Mouse (Mus musculus): ENCODE measurements around the gene Dnah2. TPM values are rescaled to one million over a fixed set of nuclear protein-coding genes. Genes with fewer than 3 reads are reported as not detected.
A peak's percentile ranks its signal among the peaks of the same experiment; 100 is the strongest.

The Dnah2 gene
- polyA plus RNA-seq, 1 experiment from 2014 or later, result 0.90 TPM

GRCm38 (mm10) chr11:69377766-69378165, 171.1 kb downstream of the Dnah2 start:
- Histone ChIP-seq H3K27ac (ENCODE audit: low read length) (no peak overlapping the region), H3K9ac (replicated peaks; ENCODE audit: low read length) (no peak overlapping the region), H3K36me3 (ENCODE audit: insufficient read depth, low read length) (peaks cover 23% of the 10 kb centered on the region), H3K4me2 (replicated peaks; ENCODE audit: low read depth, low read length) (no peak overlapping the region), H3K9me3 (ENCODE audit: low read length) (no peaks in the 10 kb centered on the region), H3K27me3 (ENCODE audit: insufficient read depth, low read length) (no peaks in the 10 kb centered on the region), H3K4me1 (ENCODE audit: insufficient read depth, low read length) (peaks cover 2% of the 10 kb centered on the region; the same call in 1 of the 2 replicates), H3K4me3 (ENCODE audit: low read length) (no peak overlapping the region)
- 77% methylated on average over 3 of the region's 3 CpGs for WGBS
- peak; percentile 71 for ATAC-seq (ENCODE audit: low FRiP score, low TSS enrichment)

GRCm38 (mm10) chr11:69375646-69376045, 173.3 kb downstream of the Dnah2 start:
- no peak overlapping the region for H3K9ac ChIP-seq (replicated peaks; ENCODE audit: low read length)
- ATAC-seq (ENCODE audit: low FRiP score, low TSS enrichment), result no peak
- H3K36me3 ChIP-seq (ENCODE audit: insufficient read depth, low read length), result peaks cover 25% of the 10 kb centered on the region
- peaks cover 22% of the 10 kb centered on the region for H3K4me1 ChIP-seq (ENCODE audit: insufficient read depth, low read length)
- H3K27me3 ChIP-seq (ENCODE audit: insufficient read depth, low read length), result no peaks in the 10 kb centered on the region
- 93% methylated on average over 4 of the region's 4 CpGs for WGBS
- no peak overlapping the region for H3K4me3 ChIP-seq (ENCODE audit: low read length)
- H3K27ac ChIP-seq (ENCODE audit: low read length), result no peak overlapping the region
- no peak overlapping the region for H3K4me2 ChIP-seq (replicated peaks; ENCODE audit: low read depth, low read length)
- no peaks in the 10 kb centered on the region for H3K9me3 ChIP-seq (ENCODE audit: low read length)

DNA sequence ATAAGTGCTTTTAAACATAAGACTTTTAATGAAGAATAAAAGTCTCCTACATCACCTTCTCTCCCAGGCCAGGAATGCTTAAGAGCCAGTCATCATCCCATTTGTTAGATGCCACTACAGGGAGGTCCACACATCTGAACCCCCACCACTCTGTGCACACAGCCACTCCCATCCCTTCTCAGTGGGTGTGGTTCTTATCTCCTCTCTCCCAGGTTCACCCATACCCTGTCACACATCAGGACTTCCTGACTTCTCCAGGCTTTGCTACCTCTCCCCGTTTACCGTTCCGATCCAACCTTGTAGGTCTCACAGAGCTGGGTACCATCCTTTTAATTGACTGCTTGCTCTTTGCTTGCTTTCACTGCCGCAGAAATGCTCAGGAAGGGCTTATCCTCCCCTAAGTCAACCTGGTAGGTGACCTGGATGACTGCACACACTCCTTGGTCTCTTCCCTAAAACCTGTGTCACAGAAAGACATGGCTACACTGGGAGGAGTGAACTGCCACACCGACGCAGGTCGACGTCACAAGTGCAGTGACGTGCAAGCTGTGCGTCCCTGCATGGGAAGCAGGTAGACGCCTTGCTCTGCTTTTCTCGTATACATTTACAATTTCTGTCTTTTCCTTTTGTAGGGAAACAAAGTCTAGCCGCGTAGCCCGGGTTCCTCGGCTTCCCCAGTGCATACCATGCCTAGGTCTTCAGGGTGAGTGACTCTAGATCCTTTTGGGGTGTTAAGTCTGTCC, 175.5 kb downstream of the Dnah2 start:
- H3K4me3 ChIP-seq (ENCODE audit: low read length), result no peak overlapping the region
- H3K27me3 ChIP-seq (ENCODE audit: insufficient read depth, low read length), result no peaks in the 10 kb centered on the region
- no peaks in the 10 kb centered on the region for H3K9me3 ChIP-seq (ENCODE audit: low read length)
- H3K4me2 ChIP-seq (replicated peaks; ENCODE audit: low read depth, low read length), result no peak overlapping the region
- no peak for ATAC-seq (ENCODE audit: low FRiP score, low TSS enrichment)
- H3K9ac ChIP-seq (replicated peaks; ENCODE audit: low read length), result no peak overlapping the region
- H3K27ac ChIP-seq (ENCODE audit: low read length), result no peak overlapping the region
- H3K36me3 ChIP-seq (ENCODE audit: insufficient read depth, low read length), result peaks cover 21% of the 10 kb centered on the region
- WGBS, result 92% methylated on average over 16 of the region's 16 CpGs
- H3K4me1 ChIP-seq (ENCODE audit: insufficient read depth, low read length), result peaks cover 27% of the 10 kb centered on the region

DNA sequence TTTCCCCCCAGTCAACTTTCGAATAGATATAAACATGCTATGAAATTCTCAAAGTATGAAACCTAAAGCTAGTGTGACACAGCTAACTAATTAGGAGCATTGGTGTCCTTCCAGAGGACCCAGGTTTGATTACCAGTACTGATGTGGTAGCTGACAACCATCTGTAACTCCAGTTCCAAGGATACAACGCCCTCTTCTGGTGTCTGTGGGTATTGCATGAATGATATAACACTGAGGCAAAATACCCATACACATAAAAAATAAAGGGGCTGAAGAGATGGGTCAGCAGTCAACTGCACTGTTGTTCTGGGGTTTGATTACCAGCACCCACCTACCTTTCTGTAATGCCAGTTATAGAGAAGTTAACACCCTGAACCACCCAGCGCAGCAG, 176.1 kb downstream of the Dnah2 start:
- peaks cover 21% of the 10 kb centered on the region for H3K36me3 ChIP-seq (ENCODE audit: insufficient read depth, low read length)
- H3K4me3 ChIP-seq (ENCODE audit: low read length), result no peak overlapping the region
- no peak for ATAC-seq (ENCODE audit: low FRiP score, low TSS enrichment)
- no peak overlapping the region for H3K9ac ChIP-seq (replicated peaks; ENCODE audit: low read length)
- H3K9me3 ChIP-seq (ENCODE audit: low read length), result no peaks in the 10 kb centered on the region
- H3K4me1 ChIP-seq (ENCODE audit: insufficient read depth, low read length), result peaks cover 31% of the 10 kb centered on the region
- H3K4me2 ChIP-seq (replicated peaks; ENCODE audit: low read depth, low read length), result no peak overlapping the region
- no peaks in the 10 kb centered on the region for H3K27me3 ChIP-seq (ENCODE audit: insufficient read depth, low read length)
- no peak overlapping the region for H3K27ac ChIP-seq (ENCODE audit: low read length)
- 71% methylated on average over 3 of the region's 3 CpGs for WGBS

GRCm38 (mm10) chr11:69372056-69372779, 176.7 kb downstream of the Dnah2 start:
- ATAC-seq (ENCODE audit: low FRiP score, low TSS enrichment), result no peak
- H3K4me2 ChIP-seq (replicated peaks; ENCODE audit: low read depth, low read length), result peak overlapping the region; percentile 53
- H3K27ac ChIP-seq (ENCODE audit: low read length), result peak overlapping the region; percentile 92
- peaks cover 17% of the 10 kb centered on the region for H3K36me3 ChIP-seq (ENCODE audit: insufficient read depth, low read length)
- peaks cover 34% of the 10 kb centered on the region for H3K4me1 ChIP-seq (ENCODE audit: insufficient read depth, low read length)
- WGBS, result 27% methylated on average over 12 of the region's 12 CpGs
- H3K9me3 ChIP-seq (ENCODE audit: low read length), result no peaks in the 10 kb centered on the region
- peak overlapping the region; percentile 25; the same call in 1 of the 2 replicates for H3K9ac ChIP-seq (replicated peaks; ENCODE audit: low read length)
- peak overlapping the region; percentile 33; the same call in 1 of the 2 replicates for H3K4me3 ChIP-seq (ENCODE audit: low read length)
- no peaks in the 10 kb centered on the region for H3K27me3 ChIP-seq (ENCODE audit: insufficient read depth, low read length)

DNA sequence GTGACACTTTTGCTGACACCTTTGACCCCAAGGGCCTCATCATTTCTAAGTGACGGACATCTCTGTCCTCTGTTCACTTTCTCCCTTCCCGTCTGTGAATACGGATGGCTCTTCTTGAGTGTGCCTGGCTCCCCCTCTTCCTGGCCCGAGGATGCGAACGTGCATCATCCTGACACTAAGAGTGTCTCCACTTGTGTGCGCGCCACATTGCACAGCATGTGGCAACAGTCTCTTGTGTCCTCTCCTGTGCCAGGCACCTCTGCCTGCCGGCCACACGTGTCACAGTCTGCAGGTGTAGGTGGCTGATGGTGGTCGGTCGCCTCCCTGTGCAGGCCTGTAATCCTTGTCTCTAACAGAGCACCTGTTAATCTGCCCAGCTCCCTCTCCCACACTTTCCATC, 177.3 kb downstream of the Dnah2 start:
- peak overlapping the region; percentile 43 for H3K9ac ChIP-seq (replicated peaks; ENCODE audit: low read length)
- H3K9me3 ChIP-seq (ENCODE audit: low read length), result no peaks in the 10 kb centered on the region
- H3K4me3 ChIP-seq (ENCODE audit: low read length), result peak overlapping the region; percentile 33; the same call in 1 of the 2 replicates

DNA sequence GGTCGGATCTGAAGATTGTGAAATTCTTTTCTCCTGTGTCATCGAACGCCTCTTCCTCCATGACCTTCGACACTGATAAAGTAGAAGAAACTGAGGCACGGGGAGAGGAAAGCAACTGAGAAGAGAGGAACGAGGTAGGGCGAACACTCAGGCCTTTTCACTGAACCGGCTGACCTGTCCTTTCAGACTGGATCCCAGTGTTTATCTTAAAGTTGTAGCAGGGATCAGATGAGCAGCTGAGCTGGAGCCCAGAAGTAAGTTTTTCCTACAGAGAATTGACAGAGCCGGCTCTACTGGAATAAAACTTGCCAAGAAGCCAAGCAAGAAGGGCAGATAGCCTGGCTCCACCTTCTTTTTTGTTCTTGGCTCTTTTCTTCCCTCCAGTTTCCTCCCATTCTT, 178.1 kb downstream of the Dnah2 start:
- ATAC-seq (ENCODE audit: low FRiP score, low TSS enrichment), result no peak
- Histone ChIP-seq H3K36me3 (ENCODE audit: insufficient read depth, low read length) (peaks cover 16% of the 10 kb centered on the region), H3K27me3 (ENCODE audit: insufficient read depth, low read length) (no peaks in the 10 kb centered on the region), H3K27ac (ENCODE audit: low read length) (peak overlapping the region; percentile 92), H3K9me3 (ENCODE audit: low read length) (no peaks in the 10 kb centered on the region), H3K9ac (replicated peaks; ENCODE audit: low read length) (peak overlapping the region; percentile 60), H3K4me3 (ENCODE audit: low read length) (peak overlapping the region; percentile 33), H3K4me2 (replicated peaks; ENCODE audit: low read depth, low read length) (peak overlapping the region; percentile 53), H3K4me1 (ENCODE audit: insufficient read depth, low read length) (peaks cover 42% of the 10 kb centered on the region)
- WGBS, result 17% methylated on average over 9 of the region's 9 CpGs

More for the DNA sequence above, 177.3 kb downstream of the Dnah2 start:
- peak overlapping the region; percentile 53 for H3K4me2 ChIP-seq (replicated peaks; ENCODE audit: low read depth, low read length)
- 26% methylated on average over 12 of the region's 12 CpGs for WGBS
- peaks cover 17% of the 10 kb centered on the region for H3K36me3 ChIP-seq (ENCODE audit: insufficient read depth, low read length)
- peak overlapping the region; percentile 92 for H3K27ac ChIP-seq (ENCODE audit: low read length)
- peaks cover 38% of the 10 kb centered on the region for H3K4me1 ChIP-seq (ENCODE audit: insufficient read depth, low read length)
- H3K27me3 ChIP-seq (ENCODE audit: insufficient read depth, low read length), result no peaks in the 10 kb centered on the region
- no peak for ATAC-seq (ENCODE audit: low FRiP score, low TSS enrichment)

Small RNA genes within 50 kb of the gene (microRNA-seq; reads per million reads assigned to microRNA genes)
- not detected for gene Gm27493

Other genes with a start within 250 kb of the Dnah2 start
- gene Cntrob, start 225.3 kb downstream of the Dnah2 start, polyA plus RNA-seq (2015; fragmentation: Nextera tagmentation; extraction: Ambion mirVana), result 22.4 and 23.2 TPM in 2 replicates
- gene Trappc1, start 225.1 kb downstream of the Dnah2 start, polyA plus RNA-seq (2015; fragmentation: Nextera tagmentation; extraction: Ambion mirVana), result 166 and 172 TPM in 2 replicates
- gene Kcnab3, start 222.9 kb downstream of the Dnah2 start, polyA plus RNA-seq (2015; fragmentation: Nextera tagmentation; extraction: Ambion mirVana), result 3.3 and 3.8 TPM in 2 replicates
- gene Rnf227, start 208.6 kb downstream of the Dnah2 start, polyA plus RNA-seq (2015; fragmentation: Nextera tagmentation; extraction: Ambion mirVana), result 16.4 and 17.8 TPM in 2 replicates
- gene Chd3, start 179.7 kb downstream of the Dnah2 start, polyA plus RNA-seq (2015; fragmentation: Nextera tagmentation; extraction: Ambion mirVana), result 58.6 and 67.2 TPM in 2 replicates
- gene Naa38, start 153.6 kb downstream of the Dnah2 start, polyA plus RNA-seq (2015; fragmentation: Nextera tagmentation; extraction: Ambion mirVana), result 142 and 150 TPM in 2 replicates
- 34.0 and 37.3 TPM in 2 replicates for gene Cyb5d1, start 153.5 kb downstream of the Dnah2 start, polyA plus RNA-seq (2015; fragmentation: Nextera tagmentation; extraction: Ambion mirVana)
- gene Tmem88, start 150.9 kb downstream of the Dnah2 start, polyA plus RNA-seq (2015; fragmentation: Nextera tagmentation; extraction: Ambion mirVana), result 46.5 and 47.7 TPM in 2 replicates
- gene Kdm6b, start 135.4 kb downstream of the Dnah2 start, polyA plus RNA-seq (2015; fragmentation: Nextera tagmentation; extraction: Ambion mirVana), result 26.0 and 31.3 TPM in 2 replicates
- 11.8 and 12.6 TPM in 2 replicates for gene Efnb3, start 11.1 kb upstream of the Dnah2 start, polyA plus RNA-seq (2015; fragmentation: Nextera tagmentation; extraction: Ambion mirVana)
- 29.3 and 30.3 TPM in 2 replicates for gene Wrap53, start 31.1 kb upstream of the Dnah2 start, polyA plus RNA-seq (2015; fragmentation: Nextera tagmentation; extraction: Ambion mirVana)
- 191 and 205 TPM in 2 replicates for gene Trp53, start 31.2 kb upstream of the Dnah2 start, polyA plus RNA-seq (2015; fragmentation: Nextera tagmentation; extraction: Ambion mirVana)
- gene Atp1b2, start 56.8 kb upstream of the Dnah2 start, polyA plus RNA-seq (2015; fragmentation: Nextera tagmentation; extraction: Ambion mirVana), result 12.3 and 14.3 TPM in 2 replicates
- gene Shbg, start 68.8 kb upstream of the Dnah2 start, polyA plus RNA-seq (2015; fragmentation: Nextera tagmentation; extraction: Ambion mirVana), result 0.17 TPM in 1 of 2 replicates, not detected in the other
- gene Sat2, start 72.9 kb upstream of the Dnah2 start, polyA plus RNA-seq (2015; fragmentation: Nextera tagmentation; extraction: Ambion mirVana), result 21.3 and 24.1 TPM in 2 replicates
- gene Fxr2, start 83.9 kb upstream of the Dnah2 start, polyA plus RNA-seq (2015; fragmentation: Nextera tagmentation; extraction: Ambion mirVana), result 31.8 and 33.4 TPM in 2 replicates
- 0.19 TPM in 1 of 2 replicates, not detected in the other for gene Sox15, start 106.2 kb upstream of the Dnah2 start, polyA plus RNA-seq (2015; fragmentation: Nextera tagmentation; extraction: Ambion mirVana)
- 79.5 and 84.0 TPM in 2 replicates for gene Mpdu1, start 113.5 kb upstream of the Dnah2 start, polyA plus RNA-seq (2015; fragmentation: Nextera tagmentation; extraction: Ambion mirVana)
- gene Cd68, start 117.0 kb upstream of the Dnah2 start, polyA plus RNA-seq (2015; fragmentation: Nextera tagmentation; extraction: Ambion mirVana), result 12.4 and 15.5 TPM in 2 replicates
- gene Eif4a1, start 123.3 kb upstream of the Dnah2 start, polyA plus RNA-seq (2015; fragmentation: Nextera tagmentation; extraction: Ambion mirVana), result 571 and 587 TPM in 2 replicates
- 96.5 and 98.4 TPM in 2 replicates for gene Senp3, start 133.0 kb upstream of the Dnah2 start, polyA plus RNA-seq (2015; fragmentation: Nextera tagmentation; extraction: Ambion mirVana)
- gene Tnfsf13, start 136.7 kb upstream of the Dnah2 start, polyA plus RNA-seq (2015; fragmentation: Nextera tagmentation; extraction: Ambion mirVana), result 0.66 and 1.2 TPM in 2 replicates
- 8.8 and 11.5 TPM in 2 replicates for gene Tnfsf12, start 146.7 kb upstream of the Dnah2 start, polyA plus RNA-seq (2015; fragmentation: Nextera tagmentation; extraction: Ambion mirVana)
- 4.6 and 6.1 TPM in 2 replicates for gene Tnfsfm13, start 147.0 kb upstream of the Dnah2 start, polyA plus RNA-seq (2015; fragmentation: Nextera tagmentation; extraction: Ambion mirVana)
- gene Polr2a, start 209.5 kb upstream of the Dnah2 start, polyA plus RNA-seq (2015; fragmentation: Nextera tagmentation; extraction: Ambion mirVana), result 28.3 and 33.6 TPM in 2 replicates
- 0.25 and 0.64 TPM in 2 replicates for gene Slc35g3, start 212.9 kb upstream of the Dnah2 start, polyA plus RNA-seq (2015; fragmentation: Nextera tagmentation; extraction: Ambion mirVana)
- 2.9 TPM in 2 replicates for gene Zbtb4, start 216.8 kb upstream of the Dnah2 start, polyA plus RNA-seq (2015; fragmentation: Nextera tagmentation; extraction: Ambion mirVana)
- 12.9 and 13.8 TPM in 2 replicates for gene Chrnb1, start 246.8 kb upstream of the Dnah2 start, polyA plus RNA-seq (2015; fragmentation: Nextera tagmentation; extraction: Ambion mirVana)

Measured in kidney, embryonic 16.5 days (tissue).